9 mouse cellular contexts compared by ENCODE assay signal in genomic region chr2:110173818-110174247, GRCm38 (mm10).
A peak's percentile ranks its signal among the peaks of the same experiment; 100 is the strongest.
DNase-seq lines count a peak whose midpoint lies in the region; ATAC-seq and TF ChIP-seq lines count a peak whose summit lies in the region.
"Had no signal": no experiment of that assay in that cellular context is flagged by ENCODE, and none has a peak within 500 bp of the region (broad histone marks: within the 10 kb centered on the region; RNA-seq: fewer than 3 reads in every experiment).

No protein-coding gene starts in this region.

- no peak for TF ChIP-seq CTCF in lung, embryonic 14.5 days (IDR thresholded peaks at IDR 0.05; ENCODE audit: low read depth)

- H3K9me3 ChIP-seq in forebrain, embryonic 10.5 days, result no peaks in the 10 kb centered on the region
- H3K9me3 ChIP-seq in forebrain, embryonic 11.5 days (ENCODE audit: control insufficient read depth, low read length), result no peaks in the 10 kb centered on the region
- H3K9me3 ChIP-seq in lung, embryonic 14.5 days (ENCODE audit: low read depth, low read length), result no peaks in the 10 kb centered on the region
- H3K9me3 ChIP-seq in hindbrain, embryonic 14.5 days (ENCODE audit: control insufficient read depth, low read length), result no peaks in the 10 kb centered on the region
- no peaks in the 10 kb centered on the region for H3K9me3 ChIP-seq in neural tube, embryonic 13.5 days

- no peak overlapping the region for H3K9ac ChIP-seq in forebrain, embryonic 11.5 days (ENCODE audit: low read length)
- H3K9ac ChIP-seq in lung, embryonic 14.5 days, result no peak overlapping the region
- H3K9ac ChIP-seq in hindbrain, embryonic 14.5 days, result no peak overlapping the region
- H3K9ac ChIP-seq in neural tube, embryonic 13.5 days, result 0 out of 2 replicates have a peak overlapping the region, but pooled peaks have one; percentile 34

- no peaks in the 10 kb centered on the region for H3K27me3 ChIP-seq in forebrain, embryonic 10.5 days (ENCODE audit: poor library complexity, severe bottlenecking)
- no peaks in the 10 kb centered on the region for H3K27me3 ChIP-seq in forebrain, embryonic 11.5 days (ENCODE audit: control insufficient read depth, insufficient read depth, low read length)
- no peaks in the 10 kb centered on the region for H3K27me3 ChIP-seq in lung, embryonic 14.5 days (ENCODE audit: insufficient read depth, low read length)
- H3K27me3 ChIP-seq in hindbrain, embryonic 14.5 days (ENCODE audit: control insufficient read depth, insufficient read depth, low read length), result no peaks in the 10 kb centered on the region
- no peaks in the 10 kb centered on the region for H3K27me3 ChIP-seq in neural tube, embryonic 13.5 days

- no peaks in the 10 kb centered on the region for H3K36me3 ChIP-seq in forebrain, embryonic 10.5 days (replicated peaks)
- no peaks in the 10 kb centered on the region for H3K36me3 ChIP-seq in forebrain, embryonic 11.5 days (ENCODE audit: control insufficient read depth, insufficient read depth, low read length)
- H3K36me3 ChIP-seq in lung, embryonic 14.5 days (ENCODE audit: insufficient read depth), result no peaks in the 10 kb centered on the region
- H3K36me3 ChIP-seq in hindbrain, embryonic 14.5 days (replicated peaks; ENCODE audit: control insufficient read depth, insufficient read depth), result no peaks in the 10 kb centered on the region
- H3K36me3 ChIP-seq in neural tube, embryonic 13.5 days, result no peaks in the 10 kb centered on the region

- H3K27ac ChIP-seq in forebrain, embryonic 10.5 days, result peak overlapping the region; percentile 53; the same call in 1 of the 2 replicates
- H3K27ac ChIP-seq in forebrain, embryonic 11.5 days (ENCODE audit: low read depth, low read length), result no peak overlapping the region
- 0 out of 2 replicates have a peak overlapping the region, but pooled peaks have one; percentile 18 for H3K27ac ChIP-seq in lung, embryonic 14.5 days (ENCODE audit: low read depth)
- H3K27ac ChIP-seq in hindbrain, embryonic 14.5 days, result peak overlapping the region; percentile 49
- H3K27ac ChIP-seq in neural tube, embryonic 13.5 days (replicated peaks), result peak overlapping the region; percentile 79

- H3K4me2 ChIP-seq in forebrain, embryonic 11.5 days (ENCODE audit: low read depth, low read length, severe bottlenecking), result no peak overlapping the region
- H3K4me2 ChIP-seq in lung, embryonic 14.5 days, result no peak overlapping the region
- H3K4me2 ChIP-seq in hindbrain, embryonic 14.5 days (replicated peaks), result no peak overlapping the region
- peak overlapping the region; percentile 16; the same call in 1 of the 2 replicates for H3K4me2 ChIP-seq in neural tube, embryonic 13.5 days

- intact Hi-C loops in gastrocnemius, postnatal 14 days (cut with DNase I; ENCODE audit: low total_unique reads), result no loop called here

- H3K4me3 ChIP-seq in forebrain, embryonic 10.5 days, result no peak overlapping the region
- H3K4me3 ChIP-seq in forebrain, embryonic 11.5 days (ENCODE audit: low read depth, low read length), result no peak overlapping the region
- H3K4me3 ChIP-seq in lung, embryonic 14.5 days (ENCODE audit: low read depth, low read length), result no peak overlapping the region
- no peak overlapping the region for H3K4me3 ChIP-seq in hindbrain, embryonic 14.5 days (replicated peaks; ENCODE audit: low read length)
- H3K4me3 ChIP-seq in neural tube, embryonic 13.5 days, result no peak overlapping the region
- H3K4me3 ChIP-seq: erythroblast, embryonic 14.5 days had no signal

- no peak for DNase-seq in forebrain, embryonic 10.5 days (ENCODE audit: extremely low spot score, low spot score)
- no peak for DNase-seq in forebrain, embryonic 11.5 days (ENCODE audit: low spot score)
- DNase-seq in lung, embryonic 14.5 days, result peak; percentile 88
- DNase-seq in lung, postnatal 36 days, result no peak
- peak; percentile 79 for DNase-seq in hindbrain, embryonic 14.5 days (ENCODE audit: low spot score)
- DNase-seq in gastrocnemius, postnatal 14 days, result no peak

- peaks cover 27% of the 10 kb centered on the region for H3K4me1 ChIP-seq in forebrain, embryonic 10.5 days
- peaks cover 7% of the 10 kb centered on the region; the same call in 1 of the 2 replicates for H3K4me1 ChIP-seq in forebrain, embryonic 11.5 days (replicated peaks; ENCODE audit: control insufficient read depth, insufficient read depth, low read length)
- H3K4me1 ChIP-seq in lung, embryonic 14.5 days (ENCODE audit: insufficient read depth), result peaks cover 6% of the 10 kb centered on the region; the same call in 1 of the 2 replicates
- H3K4me1 ChIP-seq in hindbrain, embryonic 14.5 days (replicated peaks; ENCODE audit: control insufficient read depth, insufficient read depth, low read length), result peaks cover 4% of the 10 kb centered on the region; the same call in 1 of the 2 replicates
- H3K4me1 ChIP-seq in neural tube, embryonic 13.5 days (replicated peaks), result peaks cover 39% of the 10 kb centered on the region

- WGBS in forebrain, embryonic 10.5 days, result 66% methylated on average over 7 of the region's 7 CpGs
- 62% methylated on average over 7 of the region's 7 CpGs for WGBS in forebrain, embryonic 11.5 days
- 24% methylated on average over 7 of the region's 7 CpGs for WGBS in lung, embryonic 14.5 days
- 28% methylated on average over 7 of the region's 7 CpGs for WGBS in hindbrain, embryonic 14.5 days
- WGBS in neural tube, embryonic 13.5 days, result 27% methylated on average over 7 of the region's 7 CpGs

- ATAC-seq in forebrain, embryonic 11.5 days (replicated peaks; ENCODE audit: low FRiP score), result no peak; the same call in 1 of the 2 replicates
- ATAC-seq in lung, embryonic 14.5 days (ENCODE audit: insufficient read depth), result peak; percentile 89
- ATAC-seq in hindbrain, embryonic 14.5 days (ENCODE audit: low FRiP score), result peak; percentile 87
- ATAC-seq in neural tube, embryonic 13.5 days (ENCODE audit: low read depth), result peak; percentile 91
- ATAC-seq in erythroid progenitor cell, adult 5-6 weeks (replicated peaks; ENCODE audit: low FRiP score, poor library complexity, severe bottlenecking), result no peak

Comparison
In these comparisons a context has a peak if more than half of its experiments do, and no peak if none do; other contexts are left out.
1. DNase-seq: peak in lung, embryonic 14.5 days (single experiment) and hindbrain, embryonic 14.5 days (single experiment); none in forebrain, embryonic 10.5 days (single experiment), forebrain, embryonic 11.5 days (single experiment), lung, postnatal 36 days (single experiment) and gastrocnemius, postnatal 14 days (single experiment).
2. ATAC-seq: peak in lung, embryonic 14.5 days (single experiment), hindbrain, embryonic 14.5 days (single experiment) and neural tube, embryonic 13.5 days (single experiment); none in forebrain, embryonic 11.5 days (single experiment) and erythroid progenitor cell, adult 5-6 weeks (single experiment).